ENCODE assay signal across 19 mouse cellular contexts in the genomic region with DNA sequence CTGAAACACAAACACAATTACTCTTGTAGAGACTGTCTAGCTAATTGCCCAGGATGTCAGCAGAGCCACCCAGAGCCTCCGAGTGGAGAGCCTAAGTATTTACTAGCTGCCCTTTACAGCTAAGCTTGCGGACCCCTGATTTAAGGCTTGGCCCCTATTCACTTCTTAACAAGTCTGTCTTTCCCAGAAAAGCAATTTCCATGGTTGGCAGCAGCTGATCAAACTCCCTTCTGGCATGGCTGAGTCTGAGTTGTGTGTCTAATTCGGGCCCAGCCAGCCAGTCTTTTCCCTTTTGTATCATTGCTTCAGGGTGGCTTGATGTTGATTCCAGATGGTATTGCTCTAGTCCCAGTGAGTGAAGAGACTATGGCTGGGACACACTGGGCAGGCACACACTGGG. TPM values are rescaled to one million over a fixed set of nuclear protein-coding genes. Genes with fewer than 3 reads are reported as not detected.
A peak's percentile ranks its signal among the peaks of the same experiment; 100 is the strongest.
DNase-seq lines count a peak whose midpoint lies in the region; ATAC-seq lines count a peak whose summit lies in the region.
"Had no signal": no experiment of that assay in that cellular context is flagged by ENCODE, and none has a peak within 500 bp of the region (broad histone marks: within the 10 kb centered on the region; RNA-seq: fewer than 3 reads in every experiment).

No protein-coding gene starts in this region.

- peak; percentile 20 for DNase-seq in midbrain, embryonic 10.5 days (ENCODE audit: low spot score)
- DNase-seq in embryonic facial prominence, embryonic 14.5 days (ENCODE audit: low spot score): peak; percentile 27
- no peak for DNase-seq in heart, adult 9 months (ENCODE audit: low spot score in 2 of 2)
- DNase-seq: cerebellum, postnatal 14 days; lung, embryonic 14.5 days; lung, postnatal 4 days; spleen, adult 18-20 months; thymus, adult 2 months had no signal

- 0 out of 2 replicates have a peak, but pooled peaks have one; percentile 31 for ATAC-seq in forebrain, embryonic 16.5 days
- ATAC-seq in forebrain, embryonic 13.5 days: no peak
- no peak for ATAC-seq in midbrain, embryonic 16.5 days
- no peak for ATAC-seq in embryonic facial prominence, embryonic 14.5 days (ENCODE audit: low read depth)
- peak; percentile 64 for ATAC-seq in neural tube, embryonic 13.5 days (ENCODE audit: low read depth)
- no peak for ATAC-seq in CD4-positive, CD25-positive, alpha-beta regulatory T cell, adult 4 months
- ATAC-seq: activated CD4-positive, CD25-positive, alpha-beta regulatory T cell, adult 4 months; intestine, postnatal 0 days; liver, embryonic 12.5 days had no signal

- no peak overlapping the region for H3K4me3 ChIP-seq in forebrain, embryonic 16.5 days (replicated peaks; ENCODE audit: low read length)
- H3K4me3 ChIP-seq in forebrain, embryonic 13.5 days: no peak overlapping the region
- H3K4me3 ChIP-seq in midbrain, embryonic 10.5 days: no peak overlapping the region
- H3K4me3 ChIP-seq in midbrain, embryonic 16.5 days (ENCODE audit: low read depth, low read length): no peak overlapping the region
- H3K4me3 ChIP-seq in embryonic facial prominence, embryonic 14.5 days (ENCODE audit: low read depth, low read length): no peak overlapping the region
- H3K4me3 ChIP-seq in neural tube, embryonic 13.5 days: no peak overlapping the region
- H3K4me3 ChIP-seq: embryonic facial prominence, embryonic 12.5 days; heart, embryonic 15.5 days; liver, embryonic 12.5 days; stomach, embryonic 15.5 days had no signal

- no peaks in the 10 kb centered on the region for H3K4me1 ChIP-seq in forebrain, embryonic 16.5 days (replicated peaks; ENCODE audit: control insufficient read depth, insufficient read depth, low read length)
- 0 out of 2 replicates have a peak, but pooled peaks cover under 1% of the 10 kb centered on the region for H3K4me1 ChIP-seq in forebrain, embryonic 13.5 days
- peaks cover 22% of the 10 kb centered on the region for H3K4me1 ChIP-seq in midbrain, embryonic 10.5 days
- H3K4me1 ChIP-seq in midbrain, embryonic 16.5 days (ENCODE audit: control insufficient read depth, insufficient read depth, low read length): no peaks in the 10 kb centered on the region
- no peaks in the 10 kb centered on the region for H3K4me1 ChIP-seq in embryonic facial prominence, embryonic 14.5 days (ENCODE audit: control insufficient read depth, insufficient read depth, low read length)
- H3K4me1 ChIP-seq in neural tube, embryonic 13.5 days (replicated peaks): peaks cover 32% of the 10 kb centered on the region
- H3K4me1 ChIP-seq: embryonic facial prominence, embryonic 12.5 days; heart, embryonic 15.5 days; liver, embryonic 12.5 days; stomach, embryonic 15.5 days had no signal

- no peaks in the 10 kb centered on the region for H3K36me3 ChIP-seq in forebrain, embryonic 16.5 days (ENCODE audit: control insufficient read depth, insufficient read depth)
- no peaks in the 10 kb centered on the region for H3K36me3 ChIP-seq in forebrain, embryonic 13.5 days (ENCODE audit: poor library complexity, severe bottlenecking)
- H3K36me3 ChIP-seq in midbrain, embryonic 10.5 days: no peaks in the 10 kb centered on the region
- H3K36me3 ChIP-seq in midbrain, embryonic 16.5 days (ENCODE audit: control insufficient read depth, insufficient read depth, low read length): no peaks in the 10 kb centered on the region
- H3K36me3 ChIP-seq in embryonic facial prominence, embryonic 14.5 days (ENCODE audit: control insufficient read depth, insufficient read depth, low read length): no peaks in the 10 kb centered on the region
- no peaks in the 10 kb centered on the region for H3K36me3 ChIP-seq in neural tube, embryonic 13.5 days
- H3K36me3 ChIP-seq: embryonic facial prominence, embryonic 12.5 days; heart, embryonic 15.5 days; liver, embryonic 12.5 days; stomach, embryonic 15.5 days had no signal

- no peak overlapping the region for H3K9ac ChIP-seq in forebrain, embryonic 16.5 days (replicated peaks; ENCODE audit: low read depth, low read length)
- H3K9ac ChIP-seq in forebrain, embryonic 13.5 days: no peak overlapping the region
- H3K9ac ChIP-seq in midbrain, embryonic 16.5 days (ENCODE audit: low read depth, low read length): no peak overlapping the region
- no peak overlapping the region for H3K9ac ChIP-seq in embryonic facial prominence, embryonic 14.5 days (ENCODE audit: low read depth, low read length)
- H3K9ac ChIP-seq in neural tube, embryonic 13.5 days: no peak overlapping the region
- H3K9ac ChIP-seq: embryonic facial prominence, embryonic 12.5 days; heart, embryonic 15.5 days; liver, embryonic 12.5 days; lung, embryonic 14.5 days; stomach, embryonic 15.5 days had no signal

- WGBS in forebrain, embryonic 16.5 days: 35% methylated on average over 3 of the region's 3 CpGs
- 59% methylated on average over 3 of the region's 3 CpGs for WGBS in forebrain, embryonic 13.5 days
- WGBS in midbrain, embryonic 10.5 days: 51% methylated on average over 3 of the region's 3 CpGs
- 36% methylated on average over 3 of the region's 3 CpGs for whole genome bisulfite sequencing in midbrain, embryonic 16.5 days
- WGBS in embryonic facial prominence, embryonic 14.5 days: 47% methylated on average over 3 of the region's 3 CpGs
- 23% methylated on average over 3 of the region's 3 CpGs for WGBS in neural tube, embryonic 13.5 days

- H3K4me2 ChIP-seq in forebrain, embryonic 16.5 days (ENCODE audit: low read length): no peak overlapping the region
- no peak overlapping the region for H3K4me2 ChIP-seq in forebrain, embryonic 13.5 days
- no peak overlapping the region for H3K4me2 ChIP-seq in midbrain, embryonic 16.5 days (ENCODE audit: low read length)
- no peak overlapping the region for H3K4me2 ChIP-seq in embryonic facial prominence, embryonic 14.5 days (ENCODE audit: low read depth, low read length)
- no peak overlapping the region for H3K4me2 ChIP-seq in neural tube, embryonic 13.5 days
- H3K4me2 ChIP-seq: embryonic facial prominence, embryonic 12.5 days; heart, embryonic 15.5 days; liver, embryonic 12.5 days; lung, embryonic 14.5 days; stomach, embryonic 15.5 days had no signal

- no peaks in the 10 kb centered on the region for H3K9me3 ChIP-seq in forebrain, embryonic 16.5 days (ENCODE audit: control insufficient read depth, low read length)
- no peaks in the 10 kb centered on the region for H3K9me3 ChIP-seq in forebrain, embryonic 13.5 days (replicated peaks)
- H3K9me3 ChIP-seq in midbrain, embryonic 10.5 days (replicated peaks): no peaks in the 10 kb centered on the region
- H3K9me3 ChIP-seq in midbrain, embryonic 16.5 days (replicated peaks; ENCODE audit: control insufficient read depth, low read length, poor library complexity, severe bottlenecking): no peaks in the 10 kb centered on the region
- no peaks in the 10 kb centered on the region for H3K9me3 ChIP-seq in embryonic facial prominence, embryonic 14.5 days (ENCODE audit: control insufficient read depth, low read length)
- H3K9me3 ChIP-seq in neural tube, embryonic 13.5 days: no peaks in the 10 kb centered on the region
- H3K9me3 ChIP-seq: embryonic facial prominence, embryonic 12.5 days; heart, embryonic 15.5 days; liver, embryonic 12.5 days; stomach, embryonic 15.5 days had no signal

- H3K27ac ChIP-seq in forebrain, embryonic 16.5 days (ENCODE audit: low read length): no peak overlapping the region
- no peak overlapping the region for H3K27ac ChIP-seq in forebrain, embryonic 13.5 days
- peak overlapping the region; percentile 38; the same call in 1 of the 2 replicates for H3K27ac ChIP-seq in midbrain, embryonic 10.5 days (replicated peaks)
- H3K27ac ChIP-seq in midbrain, embryonic 16.5 days (ENCODE audit: low read length): no peak overlapping the region
- H3K27ac ChIP-seq in embryonic facial prominence, embryonic 14.5 days (replicated peaks; ENCODE audit: low read depth, low read length): no peak overlapping the region
- 0 out of 2 replicates have a peak overlapping the region, but pooled peaks have one; percentile 33 for H3K27ac ChIP-seq in neural tube, embryonic 13.5 days (replicated peaks)
- H3K27ac ChIP-seq: embryonic facial prominence, embryonic 12.5 days; heart, embryonic 15.5 days; liver, embryonic 12.5 days; stomach, embryonic 15.5 days had no signal

- no peaks in the 10 kb centered on the region for H3K27me3 ChIP-seq in forebrain, embryonic 16.5 days (replicated peaks; ENCODE audit: control insufficient read depth, insufficient read depth, low read length)
- H3K27me3 ChIP-seq in forebrain, embryonic 13.5 days: no peaks in the 10 kb centered on the region
- H3K27me3 ChIP-seq in midbrain, embryonic 10.5 days (ENCODE audit: low read depth, poor library complexity, severe bottlenecking): 0 out of 2 replicates have a peak, but pooled peaks cover 7% of the 10 kb centered on the region
- H3K27me3 ChIP-seq in midbrain, embryonic 16.5 days (ENCODE audit: control insufficient read depth, insufficient read depth, low read depth, low read length): no peaks in the 10 kb centered on the region
- H3K27me3 ChIP-seq in embryonic facial prominence, embryonic 14.5 days (replicated peaks; ENCODE audit: control insufficient read depth, insufficient read depth, low read length): no peaks in the 10 kb centered on the region
- peaks cover 18% of the 10 kb centered on the region; the same call in 1 of the 2 replicates for H3K27me3 ChIP-seq in neural tube, embryonic 13.5 days
- H3K27me3 ChIP-seq: liver, embryonic 12.5 days; stomach, embryonic 15.5 days had no signal

RNA-seq across cellular contexts. Expression of a gene that starts 37.4 kb away (rescaled TPM):
- 11.5 and 24.0 TPM in 2 replicates for polyA plus RNA-seq in forebrain, embryonic 16.5 days (2015; fragmentation: Nextera tagmentation; extraction: Ambion mirVana)
- 18.5 and 37.1 TPM in 2 replicates for polyA plus RNA-seq in forebrain, embryonic 13.5 days (2015; fragmentation: Nextera tagmentation; extraction: Ambion mirVana)
- 11.1 and 15.0 TPM in 2 replicates for polyA plus RNA-seq in midbrain, embryonic 10.5 days (2016; fragmentation: Nextera tagmentation; extraction: Ambion mirVana)
- polyA plus RNA-seq in midbrain, embryonic 16.5 days (2015; fragmentation: Nextera tagmentation; extraction: Ambion mirVana): 112 and 145 TPM in 2 replicates
- 8.7 and 11.6 TPM in 2 replicates for polyA plus RNA-seq in embryonic facial prominence, embryonic 14.5 days (2014; fragmentation: Nextera tagmentation; extraction: Ambion mirVana)
- polyA plus RNA-seq in neural tube, embryonic 13.5 days (2015; fragmentation: Nextera tagmentation; extraction: Ambion mirVana): 46.8 and 52.3 TPM in 2 replicates
- not detected for polyA plus RNA-seq in CD4-positive, CD25-positive, alpha-beta regulatory T cell, adult 4 months (2017; shearing (Covaris generic))
- polyA plus RNA-seq: activated CD4-positive, CD25-positive, alpha-beta regulatory T cell, adult 4 months had no signal

Comparison
In these comparisons a context has a peak if more than half of its experiments do, and no peak if none do; other contexts are left out.
1. ATAC-seq: peak in forebrain, embryonic 16.5 days (single experiment) and neural tube, embryonic 13.5 days (single experiment); none in forebrain, embryonic 13.5 days (single experiment), midbrain, embryonic 16.5 days (single experiment), embryonic facial prominence, embryonic 14.5 days (single experiment) and CD4-positive, CD25-positive, alpha-beta regulatory T cell, adult 4 months (single experiment).
2. H3K27ac ChIP-seq: peak in midbrain, embryonic 10.5 days (single experiment) and neural tube, embryonic 13.5 days (single experiment); none in forebrain, embryonic 16.5 days (single experiment), forebrain, embryonic 13.5 days (single experiment), midbrain, embryonic 16.5 days (single experiment) and embryonic facial prominence, embryonic 14.5 days (single experiment).
3. DNase-seq: peak in midbrain, embryonic 10.5 days (single experiment) and embryonic facial prominence, embryonic 14.5 days (single experiment); none in heart, adult 9 months (0 of 2).